Mouse (Mus musculus) neural tube, embryonic 12.5 days (tissue): Measurements from ENCODE around the gene Sult1b1. TPM values are rescaled to one million over a fixed set of nuclear protein-coding genes. Genes with fewer than 3 reads are reported as not detected.
"Not testable (repeated sequence)": the region's sequence is repeated elsewhere in the genome, so short reads cannot be mapped to it uniquely, and the experiment has no call there.

Experiments used
- ATAC-seq: fragments of 200-750 bp; cut with Nextera tagmentation; 2 replicates; pipeline ENCODE4 v1.8.0; 2017; ENCODE audit warnings: low read depth, mild to moderate bottlenecking, moderate TSS enrichment, moderate library complexity; ENCODE audit not compliant: low FRiP score
- H3K27ac ChIP-seq: fragments of 300-500 bp; sonication (generic); 2 replicates; pipeline ENCODE4 v1.5.1; 2016
- H3K27me3 ChIP-seq: fragments of 300-500 bp; sonication (generic); replicated peaks from 2 replicates; pipeline ENCODE4 v1.6.1; 2016; ENCODE audit warnings: mild to moderate bottlenecking
- H3K36me3 ChIP-seq: fragments of 300-500 bp; sonication (generic); 2 replicates; pipeline ENCODE4 v1.6.1; 2016; ENCODE audit warnings: mild to moderate bottlenecking
- H3K4me1 ChIP-seq: fragments of 300-500 bp; sonication (generic); 2 replicates; pipeline ENCODE4 v1.6.1; 2016
- H3K4me2 ChIP-seq: fragments of 300-500 bp; sonication (generic); replicated peaks from 2 replicates; pipeline ENCODE4 v1.6.1; 2016; ENCODE audit warnings: mild to moderate bottlenecking
- H3K4me3 ChIP-seq: fragments of 300-500 bp; sonication (generic); 2 replicates; pipeline ENCODE4 v1.5.1; 2016
- H3K9ac ChIP-seq: fragments of 300-500 bp; sonication (generic); 2 replicates; pipeline ENCODE4 v1.6.1; 2016; ENCODE audit warnings: mild to moderate bottlenecking
- H3K9me3 ChIP-seq: fragments of 300-500 bp; sonication (generic); 2 replicates; pipeline ENCODE4 v1.6.1; 2016; ENCODE audit warnings: mild to moderate bottlenecking
- WGBS: fragments of 180-500 bp; shearing (Covaris S2); methylation state at CpG from one replicate; pipeline ENCODE4 v1.1.7; 2016; 5-methylcytosine and 5-hydroxymethylcytosine counted together
- polyA plus RNA-seq: library from polyadenylated mRNA; unstranded; fragments of >200 nt; fragmentation: Nextera tagmentation; extraction: Ambion mirVana; gene quantifications from 2 replicates; pipeline ENCODE4 v1.2.1, GENCODE M21; 2016

Sult1b1 gene
- polyA plus RNA-seq, 1 experiment from 2014 or later: not detected

- not testable (repeated sequence) for H3K9ac ChIP-seq, H3K27ac ChIP-seq, H3K9me3 ChIP-seq, ATAC-seq, H3K4me1 ChIP-seq, H3K4me2 ChIP-seq, H3K36me3 ChIP-seq, H3K4me3 ChIP-seq, H3K27me3 ChIP-seq
- 87% methylated on average over 2 of the region's 2 CpGs for WGBS
Measured at GRCm38 (mm10) chr5:87523561-87523960, 14.4 kb downstream of the Sult1b1 start.

- no peaks in the 10 kb centered on the region for H3K9me3 ChIP-seq
- no peak overlapping the region for H3K9ac ChIP-seq
- no peaks in the 10 kb centered on the region for H3K4me1 ChIP-seq
- H3K27me3 ChIP-seq: no peaks in the 10 kb centered on the region
- 67% methylated on average over 4 of the region's 4 CpGs for WGBS
- no peak overlapping the region for H3K4me3 ChIP-seq
- no peak overlapping the region for H3K27ac ChIP-seq
- no peak for ATAC-seq
- no peaks in the 10 kb centered on the region for H3K36me3 ChIP-seq
- no peak overlapping the region for H3K4me2 ChIP-seq
Measured at GRCm38 (mm10) chr5:87505776-87506458, 32.1 kb downstream of the Sult1b1 start.

GRCm38 (mm10) chr5:87502687-87503086 lies 35.3 kb downstream of the Sult1b1 start:
- Histone ChIP-seq H3K36me3 (no peaks in the 10 kb centered on the region), H3K4me2 (no peak overlapping the region), H3K4me3 (no peak overlapping the region), H3K27me3 (no peaks in the 10 kb centered on the region), H3K27ac (no peak overlapping the region), H3K9ac (no peak overlapping the region), H3K4me1 (no peaks in the 10 kb centered on the region), H3K9me3 (no peaks in the 10 kb centered on the region)
- ATAC-seq: no peak
- 66% methylated on average over 1 of the region's 1 CpGs for WGBS

GRCm38 (mm10) chr5:87499341-87499740 lies 38.7 kb downstream of the Sult1b1 start:
- H3K9me3 ChIP-seq: no peaks in the 10 kb centered on the region
- H3K9ac ChIP-seq: no peak overlapping the region
- no peak for ATAC-seq
- H3K4me1 ChIP-seq: no peaks in the 10 kb centered on the region
- H3K27ac ChIP-seq: no peak overlapping the region
- no peak overlapping the region for H3K4me2 ChIP-seq
- H3K36me3 ChIP-seq: no peaks in the 10 kb centered on the region
- H3K27me3 ChIP-seq: no peaks in the 10 kb centered on the region
- H3K4me3 ChIP-seq: no peak overlapping the region

- H3K4me1 ChIP-seq: no peaks in the 10 kb centered on the region
- no peak for ATAC-seq
- no peak overlapping the region for H3K4me2 ChIP-seq
- H3K36me3 ChIP-seq: no peaks in the 10 kb centered on the region
- H3K4me3 ChIP-seq: no peak overlapping the region
- no peaks in the 10 kb centered on the region for H3K9me3 ChIP-seq
- no peak overlapping the region for H3K9ac ChIP-seq
- H3K27me3 ChIP-seq: no peaks in the 10 kb centered on the region
- no peak overlapping the region for H3K27ac ChIP-seq
Measured at GRCm38 (mm10) chr5:87498936-87499335, 39.1 kb downstream of the Sult1b1 start.

GRCm38 (mm10) chr5:87490771-87491170 lies 47.2 kb downstream of the Sult1b1 start, which contains the start of gene Ugt2a1:
Ugt2a1 (minus strand) TSS chr5:87490871.
- no peak for ATAC-seq
- no peaks in the 10 kb centered on the region for H3K27me3 ChIP-seq
- H3K27ac ChIP-seq: no peak within 1 kb of the TSS
- H3K9me3 ChIP-seq: no peaks in the 10 kb centered on the region
- no peak within 1 kb of the TSS for H3K9ac ChIP-seq
- H3K4me3 ChIP-seq: no peak within 1 kb of the TSS
- H3K4me2 ChIP-seq: no peak within 1 kb of the TSS
- WGBS: 90% methylated on average over 1 of the region's 1 CpGs
- no peaks in the 10 kb centered on the region for H3K36me3 ChIP-seq
- H3K4me1 ChIP-seq: no peaks in the 10 kb centered on the region

GRCm38 (mm10) chr5:87486706-87487105 lies 51.3 kb downstream of the Sult1b1 start, which contains the start of gene Gm43638:
Gm43638 (minus strand) TSS chr5:87486806.
- H3K4me1 ChIP-seq, H3K27me3 ChIP-seq, H3K4me2 ChIP-seq, ATAC-seq, H3K9ac ChIP-seq, H3K27ac ChIP-seq, H3K9me3 ChIP-seq, H3K36me3 ChIP-seq, H3K4me3 ChIP-seq: not testable (repeated sequence)
- 96% methylated on average over 1 of the region's 1 CpGs for WGBS

GRCm38 (mm10) chr5:87482160-87482559 lies 55.8 kb downstream of the Sult1b1 start, which contains the start of gene Ugt2a2:
Ugt2a2 (minus strand) TSS chr5:87482260.
- ATAC-seq: no peak
- no peaks in the 10 kb centered on the region for H3K36me3 ChIP-seq
- H3K4me3 ChIP-seq: no peak within 1 kb of the TSS
- no peak within 1 kb of the TSS for H3K9ac ChIP-seq
- WGBS: 86% methylated on average over 5 of the region's 5 CpGs
- no peak within 1 kb of the TSS for H3K4me2 ChIP-seq
- no peak within 1 kb of the TSS for H3K27ac ChIP-seq
- H3K9me3 ChIP-seq: no peaks in the 10 kb centered on the region
- H3K27me3 ChIP-seq: no peaks in the 10 kb centered on the region
- no peaks in the 10 kb centered on the region for H3K4me1 ChIP-seq

Other genes starting within 250 kb of the Sult1b1 start
- not detected in 2 replicates for gene Ugt2a3, start 201.0 kb downstream of the Sult1b1 start, polyA plus RNA-seq
- gene Ugt2b38, start 114.0 kb downstream of the Sult1b1 start, polyA plus RNA-seq: not detected in 2 replicates
- not detected in 2 replicates for gene Ugt2a2, start 55.9 kb downstream of the Sult1b1 start, polyA plus RNA-seq
- not detected in 2 replicates for gene Gm43638, start 51.4 kb downstream of the Sult1b1 start, polyA plus RNA-seq
- gene Ugt2a1, start 47.3 kb downstream of the Sult1b1 start, polyA plus RNA-seq: not detected in 2 replicates
- not detected in 2 replicates for gene Sult1d1, start 30.8 kb upstream of the Sult1b1 start, polyA plus RNA-seq
- gene Sult1e1, start 53.4 kb upstream of the Sult1b1 start, polyA plus RNA-seq: not detected in 2 replicates
- not detected in 2 replicates for gene Csn1s1, start 128.0 kb upstream of the Sult1b1 start, polyA plus RNA-seq
- not detected in 2 replicates for gene Csn2, start 161.4 kb upstream of the Sult1b1 start, polyA plus RNA-seq
- gene Csn1s2a, start 236.4 kb upstream of the Sult1b1 start, polyA plus RNA-seq: not detected in 2 replicates